Mouse (Mus musculus) layer of hippocampus, adult 8-10 months (tissue): ENCODE data around the gene Mef2c. TPM values are rescaled to one million over a fixed set of nuclear protein-coding genes. Genes with fewer than 3 reads are reported as not detected.
A peak's percentile ranks its signal among the peaks of the same experiment; 100 is the strongest.

Experiments used
- DNase-seq, 2 experiments: peaks; one replicate each; pipeline ENCODE4 v3.0.0; 2022; ENCODE audit warnings: low spot score in 2 of 2
- total RNA-seq, 4 experiments: library from RNA; stranded (reverse); gene quantifications; 2 replicates each; pipeline ENCODE4 v1.2.4; 2022

Mef2c gene
- total RNA-seq, 4 experiments from 2014 or later: 136 to 161 (median 142) TPM

DNA sequence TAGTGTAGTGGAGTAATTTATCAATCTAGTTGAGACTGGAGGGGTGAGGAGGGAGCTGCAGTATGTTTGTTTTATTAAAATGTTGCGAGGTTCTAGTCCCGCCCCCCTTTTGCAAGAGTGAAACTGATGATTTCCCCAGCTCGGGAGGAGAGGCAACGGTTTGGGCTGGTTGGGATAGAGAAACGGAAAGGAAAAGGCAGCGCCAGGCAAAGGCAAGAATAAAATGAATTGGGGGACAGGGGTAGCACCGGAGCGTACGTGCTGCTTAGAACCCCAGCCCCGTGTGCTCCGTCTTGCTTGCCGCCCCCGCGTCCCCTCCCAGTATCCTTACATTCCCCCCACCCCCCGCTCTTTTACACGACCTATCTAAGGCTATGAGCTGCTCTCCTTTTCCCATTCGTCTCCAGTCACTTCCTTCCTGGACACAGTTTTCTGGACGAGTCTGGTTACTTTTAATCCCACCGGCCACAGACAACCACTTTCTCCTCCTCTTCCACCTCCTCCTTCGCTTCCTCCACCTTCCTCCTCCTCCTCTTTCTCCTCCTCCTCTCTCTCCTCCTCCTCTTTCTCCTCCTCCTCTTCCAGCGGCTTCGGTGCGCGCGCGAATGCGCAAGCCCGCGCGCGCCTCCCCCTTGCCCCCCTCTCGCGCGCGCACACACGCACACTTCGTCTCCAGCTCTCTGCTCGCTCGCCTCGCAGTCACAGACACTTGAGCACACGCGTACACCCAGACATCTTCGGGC is 20.5 kb downstream of the Mef2c start:
- peak in 1 of 2 experiments; percentile 35 for DNase-seq

DNA sequence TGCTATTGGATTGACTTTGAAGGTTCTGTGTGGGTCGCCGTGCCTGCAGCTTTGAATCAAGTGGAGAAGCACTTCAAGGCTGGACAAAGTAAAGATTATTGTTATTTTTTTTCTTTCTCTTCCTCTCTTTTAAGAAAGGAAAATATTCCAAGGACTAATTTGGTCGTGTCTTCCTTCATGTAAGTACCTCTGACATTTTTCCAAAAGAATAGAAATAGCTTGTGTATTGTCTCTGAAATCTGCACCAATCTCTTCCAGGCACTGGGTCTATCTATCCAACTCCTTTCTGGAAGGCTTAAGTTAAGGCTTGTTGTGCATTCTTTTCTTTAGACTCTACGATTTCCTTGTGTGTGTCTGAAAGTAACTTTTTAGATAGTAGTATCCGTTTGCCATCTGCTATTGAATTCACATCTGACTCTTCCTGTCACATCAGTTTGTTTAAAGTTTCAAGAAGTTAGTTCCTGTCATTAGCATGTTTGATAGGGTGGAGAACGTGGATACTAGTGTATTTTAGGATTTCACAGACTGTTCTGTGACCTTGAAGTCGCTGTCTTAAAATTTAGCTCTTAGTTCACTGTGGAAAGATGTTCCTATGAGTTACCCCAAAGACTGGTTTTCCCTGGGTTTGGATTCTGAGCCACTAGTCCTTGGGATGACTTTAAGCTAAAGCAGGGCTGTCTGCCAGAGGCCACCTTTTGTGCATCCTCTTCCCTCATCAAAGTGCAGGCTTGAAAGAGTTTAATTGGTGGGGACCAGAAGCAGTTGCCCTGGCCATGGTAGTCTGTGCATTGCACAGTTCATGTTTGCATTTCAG is 21.3 kb downstream of the Mef2c start:
- no peak for DNase-seq

DNA sequence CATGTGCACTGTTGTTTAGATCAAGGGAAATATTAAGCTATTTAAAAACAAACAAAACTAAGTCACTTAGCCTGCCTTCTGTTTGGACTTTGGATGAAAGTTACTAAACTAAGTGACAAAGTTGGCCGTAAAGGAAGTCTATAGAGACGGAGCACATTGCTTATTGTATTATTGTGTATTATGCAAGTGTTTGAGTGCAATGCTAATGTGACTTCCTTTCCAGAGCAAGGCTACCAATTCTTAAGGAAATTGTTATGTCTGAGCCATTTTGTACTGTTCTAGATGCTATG is 21.8 kb downstream of the Mef2c start:
- no peak for DNase-seq

DNA sequence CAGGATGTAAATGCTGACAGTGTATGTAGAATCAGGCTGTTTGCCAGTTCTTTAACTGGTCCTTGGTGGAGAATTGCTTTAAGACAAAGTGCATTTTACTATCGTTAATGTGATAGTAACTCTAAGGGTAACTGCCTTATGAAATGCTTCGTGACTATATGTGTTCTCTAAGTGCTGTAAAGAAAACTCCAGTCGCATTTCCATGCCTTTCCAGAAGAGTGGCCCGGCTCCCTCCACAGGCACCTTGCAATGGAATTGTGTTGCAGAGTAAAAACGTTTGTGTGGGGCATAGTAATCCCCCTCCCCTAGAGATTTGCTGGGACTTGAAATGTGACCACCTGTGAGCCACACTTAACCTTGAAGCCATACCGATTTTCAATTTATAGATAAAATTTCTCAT is 22.2 kb downstream of the Mef2c start:
- no peak for DNase-seq

DNA sequence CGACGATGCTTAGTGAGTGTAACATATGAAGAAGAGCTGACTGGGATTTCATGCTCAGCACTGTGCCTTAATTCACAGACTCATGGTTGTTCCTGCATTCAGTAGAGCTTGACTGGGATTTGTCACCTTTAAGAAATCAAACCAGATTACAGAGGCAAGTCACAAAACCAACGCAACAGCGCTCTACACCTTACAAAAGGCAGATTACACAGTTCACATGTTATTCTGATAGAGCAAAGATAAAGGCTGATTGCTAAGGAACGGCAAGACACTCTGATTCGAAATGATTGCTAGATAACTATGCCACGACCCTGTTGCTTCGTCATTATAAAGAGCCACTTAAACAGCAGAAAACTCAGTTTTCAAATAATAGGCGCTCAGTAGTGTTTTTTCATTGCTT is 24.1 kb downstream of the Mef2c start:
- no peak for DNase-seq

DNA sequence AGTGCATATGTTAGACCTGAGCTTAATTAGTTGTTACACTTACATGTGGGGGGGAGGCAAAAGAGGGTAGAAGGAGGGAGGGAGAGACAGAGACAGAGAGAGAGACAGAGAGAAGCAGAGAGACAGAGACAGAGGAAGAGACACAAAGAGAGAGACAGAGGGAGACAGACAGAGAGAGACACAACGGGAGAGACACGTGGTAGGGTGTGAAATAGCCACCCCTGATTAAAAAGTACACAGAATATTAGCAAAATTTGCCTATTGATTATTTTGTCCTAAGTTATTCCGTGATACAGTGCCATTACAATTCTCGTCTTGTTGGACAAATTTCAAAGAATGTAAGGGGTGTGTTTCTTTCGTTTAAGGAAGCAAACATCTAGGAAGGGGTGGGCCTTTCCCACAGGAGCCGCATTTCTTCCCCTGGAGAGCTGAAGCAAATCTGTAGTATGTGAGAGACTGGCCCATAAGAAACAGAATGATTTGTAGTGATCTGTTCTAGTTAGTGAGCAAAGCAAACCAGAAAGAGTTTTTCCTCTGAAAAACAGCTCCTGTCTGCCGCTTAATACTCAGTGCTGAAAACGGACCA is 26.0 kb downstream of the Mef2c start:
- no peak for DNase-seq

DNA sequence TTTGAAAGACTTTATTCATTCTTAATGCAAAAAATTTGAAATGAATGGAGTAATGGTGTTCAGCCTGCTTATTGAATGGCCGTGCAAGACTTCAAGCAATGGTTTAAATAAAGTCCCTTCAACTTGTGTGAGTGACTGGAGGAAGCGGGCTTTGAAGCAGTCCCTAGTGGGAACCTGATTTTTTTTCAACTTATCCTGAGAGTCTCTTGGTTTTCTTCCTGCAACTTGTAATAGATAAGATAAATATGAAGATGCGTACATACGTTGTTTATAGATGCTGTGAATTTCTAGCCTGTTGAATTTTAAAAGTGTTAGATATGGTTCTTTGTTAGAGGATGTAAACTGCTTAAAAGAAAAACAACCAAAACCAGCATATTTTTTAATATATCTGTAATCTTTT is 27.1 kb downstream of the Mef2c start:
- no peak for DNase-seq

DNA sequence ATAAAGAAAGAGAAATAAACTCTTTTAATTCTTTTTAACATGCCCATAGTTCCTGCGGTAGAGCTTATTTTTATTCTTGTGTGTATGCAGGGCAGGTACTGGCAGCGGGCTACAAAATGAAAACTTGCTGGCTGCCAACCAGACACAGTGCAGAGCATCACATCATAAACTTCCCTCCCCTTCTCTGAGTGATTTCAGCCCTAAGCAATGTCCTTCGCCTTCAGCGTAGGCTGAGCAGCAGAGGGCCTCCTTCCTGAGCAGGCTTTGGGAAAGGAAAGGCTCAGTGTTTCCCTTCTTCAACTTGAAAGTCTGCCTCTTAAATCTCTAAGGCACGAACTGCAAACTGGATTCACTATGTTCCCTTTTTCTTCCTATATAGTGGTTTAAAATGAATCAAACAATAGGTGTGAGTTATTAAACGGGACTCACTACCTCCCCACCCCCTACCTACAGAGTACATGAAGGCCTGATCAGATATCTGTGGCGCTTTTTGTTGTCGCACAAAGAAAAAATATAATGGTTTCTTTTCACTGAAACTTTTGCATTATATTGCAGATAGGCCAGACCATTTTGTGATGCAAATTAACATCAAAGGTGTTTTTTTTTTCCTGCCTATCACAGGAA is 28.2 kb downstream of the Mef2c start:
- no peak for DNase-seq

DNA sequence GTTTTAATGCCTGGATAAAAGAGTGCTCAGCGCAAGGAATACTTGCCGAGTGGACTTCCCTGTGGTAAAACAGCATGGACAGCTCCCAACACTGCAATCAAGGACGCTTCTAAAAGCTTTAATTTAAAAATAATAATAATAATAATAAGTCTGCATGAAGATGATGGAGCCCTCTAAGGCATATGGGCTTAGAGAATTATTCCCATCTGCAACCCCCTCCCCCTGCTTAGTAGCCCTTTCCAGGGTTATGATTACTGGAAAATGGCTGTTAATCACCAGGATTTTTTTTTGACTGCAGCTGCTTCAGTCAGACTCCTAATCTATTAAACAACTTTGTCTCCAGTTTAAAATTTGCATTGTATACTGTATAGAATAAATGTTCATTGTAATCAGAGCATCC is 32.5 kb downstream of the Mef2c start:
- no peak for DNase-seq

DNA sequence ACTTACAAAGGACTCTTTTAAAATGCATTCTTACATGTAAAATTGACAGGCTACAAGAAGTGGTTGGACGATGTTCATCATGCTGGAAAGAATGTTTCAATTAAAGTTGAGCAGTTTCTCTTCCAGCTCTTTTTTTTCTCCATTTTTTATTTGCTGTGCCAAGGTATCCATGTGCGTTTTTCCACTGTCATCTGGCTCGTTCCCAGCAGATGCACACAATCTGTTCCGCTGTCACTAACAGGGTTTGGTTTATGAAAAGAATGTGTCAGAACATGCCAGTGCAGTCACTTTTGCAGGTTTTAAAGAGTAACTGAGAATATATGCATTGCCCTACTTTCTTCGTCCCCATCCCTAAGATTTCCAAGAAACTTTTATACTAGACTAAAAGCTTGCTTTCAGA is 33.3 kb downstream of the Mef2c start:
- peak; percentile 66 to 78 for DNase-seq

DNA sequence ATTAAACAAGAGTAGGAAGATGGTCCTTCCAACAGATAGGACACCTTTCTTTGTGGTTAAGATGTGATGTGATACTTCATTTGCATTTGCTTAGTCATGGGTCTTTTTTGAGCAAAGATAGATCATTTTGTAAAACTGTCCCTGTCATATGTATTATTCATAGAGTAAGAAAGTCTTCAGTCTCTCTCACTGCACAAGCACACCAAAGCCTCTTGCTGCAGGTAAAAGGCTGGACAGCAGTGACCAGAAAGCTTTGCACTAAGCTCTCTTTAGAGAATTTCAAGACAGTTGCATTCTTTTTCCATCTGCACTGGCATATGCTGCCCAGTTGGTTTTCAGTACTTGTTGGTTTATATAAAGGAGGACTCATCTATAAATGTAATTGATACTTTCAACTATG is 36.1 kb downstream of the Mef2c start:
- no peak for DNase-seq

DNA sequence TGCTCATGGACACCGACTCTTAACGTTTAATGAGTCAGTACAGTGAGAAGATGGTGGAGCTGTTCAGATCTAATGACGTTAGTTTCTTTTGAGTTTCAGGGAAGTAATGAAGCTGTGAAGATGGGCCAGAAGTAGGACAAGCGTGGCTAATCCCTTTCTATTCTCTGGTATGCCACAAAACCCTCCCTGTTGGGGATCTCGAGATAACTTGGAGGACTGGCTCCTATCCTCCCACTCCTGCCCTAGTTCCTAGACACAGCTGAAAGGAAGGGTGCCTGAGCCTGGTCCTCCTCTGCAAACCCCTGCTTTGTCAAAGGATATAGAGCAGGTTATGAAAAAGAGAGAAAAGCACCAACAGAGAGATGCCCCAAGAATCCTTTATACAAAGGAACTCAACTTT is 38.8 kb downstream of the Mef2c start:
- no peak for DNase-seq

DNA sequence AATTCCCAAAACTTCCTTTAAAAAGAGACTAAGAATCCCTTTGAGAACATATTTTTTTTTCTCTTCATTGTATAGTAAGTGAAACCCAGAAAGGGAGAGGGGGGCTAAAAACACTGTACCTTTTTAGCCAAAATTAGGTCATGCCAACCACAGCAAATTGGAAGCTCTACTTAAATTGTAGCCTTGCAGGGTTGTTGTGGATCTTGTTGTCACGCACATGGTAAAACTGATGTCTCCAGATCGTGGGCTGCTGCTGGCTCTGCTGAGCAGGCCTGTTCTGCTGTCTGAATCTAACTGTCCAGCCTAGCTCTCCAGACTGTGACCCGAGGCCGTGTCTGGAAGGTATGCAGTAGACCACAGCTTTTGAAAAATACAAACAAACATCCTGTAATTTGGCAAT is 40.9 kb downstream of the Mef2c start:
- no peak for DNase-seq

DNA sequence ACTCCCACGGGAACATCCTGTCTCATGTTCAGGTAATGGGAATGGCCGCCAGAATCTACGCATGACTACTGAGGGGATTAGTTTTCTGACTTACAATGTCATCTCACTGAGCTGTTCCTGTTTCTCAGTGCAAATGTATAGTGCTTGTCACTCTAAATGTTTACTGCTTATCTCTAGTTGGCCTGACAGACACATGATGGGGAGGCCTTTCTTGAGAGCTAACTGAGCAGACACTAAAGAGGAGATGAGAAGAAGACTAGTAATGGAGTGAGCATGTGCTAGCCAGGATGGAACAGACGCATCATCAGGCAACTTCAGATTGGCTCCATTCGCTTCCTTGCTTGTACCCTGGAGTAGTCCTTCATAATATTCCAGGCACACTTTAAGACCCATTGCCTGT is 43.0 kb downstream of the Mef2c start:
- no peak for DNase-seq

DNA sequence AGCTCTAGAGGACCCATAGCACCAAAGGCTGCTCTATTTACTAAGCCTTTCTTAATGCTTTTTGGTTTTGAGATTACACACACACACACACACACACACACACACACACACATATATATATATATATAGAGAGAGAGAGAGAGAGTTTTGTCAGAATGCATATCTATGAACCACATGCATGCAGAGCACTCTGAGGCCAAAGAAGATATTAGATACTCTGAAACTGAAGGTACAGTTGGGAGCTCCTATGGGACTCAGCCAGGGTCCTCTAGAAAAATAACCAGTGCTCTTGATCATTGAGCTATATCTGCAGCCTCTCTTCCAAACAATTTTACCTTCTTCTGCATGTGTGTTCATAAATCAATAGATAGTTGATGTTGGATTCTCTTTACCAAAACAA is 47.4 kb downstream of the Mef2c start:
- no peak for DNase-seq

DNA sequence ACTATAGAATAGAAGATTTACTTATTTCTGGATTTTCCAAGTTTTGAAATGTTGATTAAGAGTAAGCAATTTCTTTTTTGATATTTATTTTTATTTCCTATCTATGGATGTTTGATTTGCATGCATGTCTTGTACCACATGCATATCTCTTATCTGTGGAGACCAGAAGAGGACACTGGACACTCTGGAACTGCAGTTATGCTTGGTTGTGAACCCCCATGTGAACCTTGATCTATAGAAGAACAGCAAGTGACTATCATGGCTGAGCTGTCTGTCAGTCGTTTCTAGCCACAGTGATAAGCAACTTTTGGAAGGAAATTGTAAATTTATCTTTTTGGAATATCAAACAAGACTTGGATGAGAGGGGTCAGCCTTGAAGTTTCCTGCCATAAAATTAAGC is 48.2 kb downstream of the Mef2c start:
- no peak for DNase-seq

DNA sequence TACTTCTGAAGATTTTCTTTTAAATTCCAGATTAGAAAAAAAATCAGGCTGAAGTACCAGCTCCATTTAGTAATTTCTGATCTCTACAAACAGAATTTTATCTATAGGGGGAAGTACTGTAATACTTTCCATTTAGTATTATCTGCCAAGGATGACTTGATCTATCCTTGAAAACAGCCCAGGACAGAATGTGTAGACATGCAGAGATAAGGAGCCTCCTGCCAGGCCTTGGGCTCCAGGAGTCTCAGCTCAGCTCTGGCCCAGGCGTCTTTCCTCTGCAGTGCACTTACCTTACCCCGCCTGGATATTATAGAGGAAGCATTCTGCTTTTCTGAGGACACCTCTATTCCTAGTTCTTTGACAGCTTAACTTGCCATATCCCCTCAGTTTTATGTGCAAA is 59.4 kb downstream of the Mef2c start:
- DNase-seq: no peak

DNA sequence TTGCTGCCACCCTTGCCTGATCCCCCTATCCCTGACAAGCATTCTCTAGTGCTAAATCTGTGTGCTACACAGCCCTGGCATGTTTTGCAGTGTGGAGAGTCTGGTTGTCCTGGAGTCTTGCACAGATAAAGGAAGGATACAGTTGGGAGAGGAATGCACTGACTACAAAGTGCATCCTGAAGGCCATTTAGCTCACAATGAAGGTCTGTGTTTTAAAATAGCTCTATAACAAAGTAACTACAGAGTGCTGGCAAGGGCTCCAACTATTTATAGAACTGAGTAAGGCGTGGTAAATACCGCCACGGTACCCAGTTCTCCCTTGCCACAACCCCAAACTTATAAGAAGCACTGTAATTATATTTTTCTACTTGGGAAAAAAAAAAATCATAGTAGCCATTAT is 61.9 kb downstream of the Mef2c start:
- DNase-seq: no peak

DNA sequence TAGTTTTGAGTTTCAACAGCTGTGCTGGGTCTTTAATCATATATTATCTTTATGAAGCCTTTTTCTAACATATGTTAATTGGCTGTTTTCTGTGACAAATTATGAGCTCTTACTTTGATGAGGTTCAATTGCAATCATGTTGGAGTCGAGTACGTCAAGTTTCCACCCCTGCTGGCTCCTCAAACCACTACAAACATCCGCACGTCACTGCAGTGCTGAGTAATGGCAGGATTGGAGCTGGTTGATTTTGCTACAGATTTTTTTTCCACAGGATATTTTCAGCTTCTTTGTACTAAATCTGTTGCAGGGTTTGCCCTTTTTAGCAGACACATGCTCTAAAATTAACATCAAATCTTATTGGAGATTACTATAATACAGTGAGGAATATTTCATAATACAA is 62.3 kb downstream of the Mef2c start:
- peak in 1 of 2 experiments; percentile 41 for DNase-seq

DNA sequence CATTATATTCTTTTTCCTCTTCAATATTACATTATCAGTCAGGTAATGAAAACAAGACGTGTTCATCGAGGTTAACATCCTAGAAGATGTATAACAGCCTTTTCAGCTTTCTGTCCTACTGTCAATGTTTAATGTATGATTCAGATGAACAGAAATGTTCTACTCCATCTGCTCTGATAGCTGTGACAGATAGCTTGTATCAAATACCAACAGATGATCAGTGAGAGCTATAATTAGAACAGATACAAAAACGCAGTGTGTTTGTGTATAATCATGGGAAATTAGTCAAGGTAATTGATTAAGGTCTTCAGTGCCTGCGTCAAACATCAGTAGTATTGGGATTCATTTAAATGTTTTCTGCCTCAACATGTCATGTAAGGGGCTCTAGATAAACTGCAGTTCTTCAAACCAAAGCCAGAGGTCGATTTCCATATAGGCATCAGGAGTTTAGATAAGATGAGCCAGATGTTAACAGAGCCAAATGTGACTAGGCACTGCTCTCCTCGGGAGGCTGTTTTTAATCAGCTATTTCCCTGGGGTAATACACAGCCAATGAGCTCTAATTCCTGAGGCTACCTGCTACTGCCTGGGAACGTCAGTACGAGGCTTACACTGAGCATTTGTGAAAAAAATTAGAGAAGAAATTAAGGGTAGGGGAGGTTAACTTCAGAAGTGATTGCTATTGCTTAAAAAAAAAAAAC is 63.1 kb downstream of the Mef2c start:
- DNase-seq: no peak

DNA sequence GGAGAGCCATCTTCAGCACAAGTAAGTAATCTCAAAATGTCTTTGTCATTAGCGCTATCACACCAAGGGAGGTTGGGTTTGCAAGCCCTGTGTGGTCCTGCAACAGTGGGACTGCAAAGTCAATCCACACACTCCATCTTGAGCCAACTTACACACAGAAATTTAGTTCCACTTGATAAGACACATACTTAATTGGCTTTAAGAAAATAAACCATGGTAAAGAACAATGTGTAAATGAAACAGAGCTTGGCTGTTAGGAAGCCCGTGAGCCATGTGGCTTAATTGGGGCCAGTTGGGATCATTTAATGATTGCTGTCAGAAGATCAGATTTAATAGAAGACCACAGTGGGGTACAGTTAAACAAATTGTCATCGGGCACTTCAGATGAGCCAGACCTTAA is 63.8 kb downstream of the Mef2c start:
- no peak for DNase-seq

DNA sequence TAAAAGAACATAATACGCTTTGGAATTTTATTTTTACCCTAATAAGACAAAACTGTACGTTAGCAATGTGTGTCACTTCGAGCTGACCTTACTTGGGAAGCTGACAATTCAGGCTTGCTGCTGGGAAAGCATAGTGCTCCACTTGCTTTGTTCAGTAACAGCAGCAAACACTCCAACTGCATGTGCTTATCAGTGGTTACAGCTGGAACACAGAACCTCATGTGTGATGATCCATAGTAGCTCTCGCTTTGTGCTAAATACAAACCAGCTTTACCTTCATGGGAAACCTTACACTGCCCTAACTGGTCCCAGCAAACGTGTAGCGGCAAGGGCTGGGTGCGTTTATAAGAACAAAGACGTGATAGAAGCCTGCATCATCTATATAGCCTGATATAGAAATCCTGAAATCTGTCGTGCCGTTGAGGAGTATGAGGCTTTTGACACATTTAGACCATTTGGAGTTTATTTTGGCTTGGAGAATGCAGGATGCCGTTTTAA is 65.0 kb downstream of the Mef2c start:
- no peak for DNase-seq
